Mouse (Mus musculus): ENCODE data around the gene Hunk. TPM values are rescaled to one million over a fixed set of nuclear protein-coding genes. Genes with fewer than 3 reads are reported as not detected.

Hunk gene
- total RNA-seq, 2 experiments from 2014 or later = 3.0 to 4.1 TPM

- intact Hi-C loops (cut with DNase I) = no loop called here
- DNase-seq = no peak
These were observed 42.2 kb downstream of the Hunk start for GRCm38 (mm10) chr16:90427838-90428630.

DNA sequence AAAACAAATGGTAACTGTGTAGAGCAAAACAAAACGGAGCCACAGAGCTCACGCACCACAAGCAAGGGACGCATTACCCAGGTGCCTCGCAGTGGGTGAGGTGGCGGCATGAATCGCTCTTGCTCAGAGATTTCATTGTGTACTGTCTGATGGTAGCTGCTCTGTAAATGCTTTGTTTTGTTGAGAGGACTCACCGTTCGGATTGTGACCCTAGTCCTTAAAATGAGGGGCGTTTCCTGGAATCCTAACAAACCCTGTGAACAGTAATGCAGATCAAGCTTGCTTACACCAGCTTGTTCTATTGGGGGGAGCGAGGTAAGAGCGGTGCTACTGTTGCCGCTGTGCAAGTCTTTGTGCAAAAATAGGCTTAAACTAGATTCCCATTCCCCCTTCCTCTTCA, 47.7 kb downstream of the Hunk start:
- no peak for DNase-seq
- intact Hi-C loops (cut with DNase I) = no loop called here

- no peak for DNase-seq
- intact Hi-C loops (cut with DNase I) = no loop called here
These were observed 49.4 kb downstream of the Hunk start for GRCm38 (mm10) chr16:90435231-90435630.

- no peak for DNase-seq
- intact Hi-C loops (cut with DNase I) = no loop called here
These were observed 51.5 kb downstream of the Hunk start for GRCm38 (mm10) chr16:90437276-90437675.

- intact Hi-C loops (cut with DNase I) = no loop called here
- DNase-seq = no peak
These were observed 53.7 kb downstream of the Hunk start for GRCm38 (mm10) chr16:90439493-90439892.

- DNase-seq = no peak
- intact Hi-C loops (cut with DNase I) = no loop called here
These were observed 54.8 kb downstream of the Hunk start for GRCm38 (mm10) chr16:90440654-90441053.

- DNase-seq = no peak
- intact Hi-C loops (cut with DNase I) = no loop called here
These were observed 57.2 kb downstream of the Hunk start for GRCm38 (mm10) chr16:90442991-90443390.

DNA sequence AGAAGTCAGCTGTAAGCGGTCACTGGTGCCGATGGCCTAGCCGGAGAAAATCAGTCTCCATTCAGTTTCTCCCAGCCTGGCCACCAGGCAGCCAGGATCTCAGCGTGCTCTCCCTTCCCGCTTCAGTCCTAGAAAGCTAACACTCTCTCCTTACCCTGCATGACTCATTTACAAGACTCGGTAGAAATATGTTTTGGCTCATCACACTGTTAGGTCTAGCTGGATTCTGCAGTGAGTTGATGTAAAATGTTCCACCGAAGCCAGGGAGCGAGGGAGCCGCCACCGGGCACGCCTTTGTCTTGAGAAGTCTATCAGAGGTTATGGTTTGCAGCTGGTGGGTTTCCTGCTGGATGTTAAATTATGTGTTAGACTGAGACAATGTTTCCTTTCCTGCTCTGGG, 67.4 kb downstream of the Hunk start:
- intact Hi-C loops (cut with DNase I) = no loop called here
- DNase-seq = peak; percentile 72 to 75

GRCm38 (mm10) chr16:90456495-90457125, 70.8 kb downstream of the Hunk start:
- no peak for DNase-seq
- intact Hi-C loops (cut with DNase I) = no loop called here

- DNase-seq = peak; percentile 46 to 47
- intact Hi-C loops (cut with DNase I) = no loop called here
These were observed 73.2 kb downstream of the Hunk start for GRCm38 (mm10) chr16:90458899-90459610.

- peak; percentile 37 to 47 for DNase-seq
These were observed 75.6 kb downstream of the Hunk start for GRCm38 (mm10) chr16:90461304-90461905.

DNA sequence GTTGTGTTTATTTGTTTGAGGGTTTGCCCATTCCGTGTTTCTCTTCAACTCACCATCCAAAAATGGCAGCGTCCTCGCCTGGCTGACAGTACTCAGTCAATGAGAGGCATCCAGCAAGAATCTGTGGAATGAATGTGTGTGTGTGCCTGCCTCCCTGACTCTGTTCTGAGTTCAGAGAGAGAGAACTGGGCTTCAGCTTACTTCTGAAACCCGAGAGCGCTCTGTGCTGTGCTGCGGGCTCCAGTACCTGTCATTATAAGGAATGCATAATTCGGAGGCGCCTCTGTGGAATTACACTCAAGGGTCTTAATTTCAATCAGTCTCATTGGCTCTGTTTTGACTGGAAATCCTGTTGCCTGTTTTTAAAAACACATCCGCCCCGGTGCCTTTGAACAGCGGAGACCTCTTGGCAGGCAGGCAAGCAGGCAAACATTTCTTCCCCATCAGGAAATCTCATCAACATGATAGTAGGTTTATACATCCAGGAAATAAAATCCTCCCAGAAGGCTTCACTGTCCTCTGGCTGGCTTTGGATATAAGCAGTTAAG, 77.0 kb downstream of the Hunk start:
- peak in 1 of 2 experiments; percentile 35 for DNase-seq
- intact Hi-C loops (cut with DNase I) = loop anchor here (5.0 kb wide), 1 partner anchor 76 kb away; the partner anchor contains the start of gene Hunk

More at GRCm38 (mm10) chr16:90461304-90461905, 75.6 kb downstream of the Hunk start:
- intact Hi-C loops (cut with DNase I) = loop anchor here (5.0 kb wide), 1 partner anchor 74 kb away; the partner anchor contains the start of gene Hunk

DNA sequence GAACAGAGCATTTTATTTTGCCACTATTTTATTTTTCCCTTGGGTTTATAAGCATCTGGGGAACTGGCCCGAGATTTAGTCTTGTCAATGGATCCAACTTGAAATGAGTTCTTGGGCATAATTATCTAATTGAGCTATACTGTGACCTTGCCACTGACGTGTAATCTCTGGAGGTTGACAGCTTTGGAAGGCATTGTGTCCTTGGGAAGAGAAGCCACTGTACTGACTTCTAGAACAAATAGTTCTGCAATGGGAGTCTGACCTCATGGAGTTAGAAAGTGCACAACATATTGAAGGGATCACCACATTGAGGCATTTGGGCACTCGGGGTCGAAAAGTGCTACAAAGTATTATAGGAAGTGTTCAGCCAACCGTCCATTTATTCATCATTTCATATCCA, 79.3 kb downstream of the Hunk start:
- intact Hi-C loops (cut with DNase I) = no loop called here

DNA sequence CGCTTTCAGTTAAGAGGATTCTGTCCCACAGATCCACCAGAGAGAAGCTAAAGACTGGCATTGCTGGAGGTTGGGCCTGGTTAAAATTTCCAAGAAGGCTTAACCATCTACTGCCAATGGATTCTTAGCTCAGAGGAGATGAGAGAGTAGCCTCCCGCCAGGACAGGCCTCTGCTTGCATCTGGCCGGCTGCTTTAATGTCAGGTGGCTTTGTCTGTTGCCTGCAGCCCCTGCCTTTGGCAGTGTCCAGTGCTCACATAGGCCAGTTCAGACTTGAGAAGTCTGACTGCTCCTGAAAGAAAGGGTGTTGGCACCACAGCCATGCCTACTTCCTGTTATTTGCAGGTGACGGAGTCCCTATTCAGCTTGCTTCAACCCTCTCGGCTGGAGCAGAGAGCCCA, 82.5 kb downstream of the Hunk start:
- DNase-seq = no peak
- intact Hi-C loops (cut with DNase I) = no loop called here

More for the DNA sequence above, 79.3 kb downstream of the Hunk start:
- no peak for DNase-seq

GRCm38 (mm10) chr16:90475701-90476229, 90.0 kb downstream of the Hunk start:
- intact Hi-C loops (cut with DNase I) = no loop called here
- DNase-seq = no peak

- intact Hi-C loops (cut with DNase I) = no loop called here
- no peak for DNase-seq
These were observed 95.8 kb downstream of the Hunk start for GRCm38 (mm10) chr16:90481612-90482011.

DNA sequence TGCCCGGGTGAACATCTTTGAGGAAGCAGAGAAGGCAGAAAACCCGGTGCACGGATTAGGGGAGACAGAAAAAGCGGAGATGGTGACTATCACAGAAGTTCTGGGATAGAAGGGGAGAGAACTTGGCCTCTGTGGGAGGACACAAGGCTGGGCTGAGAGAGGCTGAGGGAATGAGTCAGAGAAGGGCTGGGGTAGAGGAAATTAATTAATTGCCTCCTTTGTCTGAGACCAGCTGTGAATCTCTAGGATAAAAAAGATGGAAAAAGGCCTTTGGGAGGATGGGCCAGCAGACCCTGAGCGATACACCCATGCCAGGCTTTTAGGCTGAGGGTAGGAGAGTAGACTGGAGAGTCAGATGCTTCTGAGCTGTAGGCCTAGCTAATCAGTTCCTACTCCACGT, 97.5 kb downstream of the Hunk start:
- peak in 1 of 2 experiments; percentile 16 for DNase-seq
- intact Hi-C loops (cut with DNase I) = no loop called here

DNA sequence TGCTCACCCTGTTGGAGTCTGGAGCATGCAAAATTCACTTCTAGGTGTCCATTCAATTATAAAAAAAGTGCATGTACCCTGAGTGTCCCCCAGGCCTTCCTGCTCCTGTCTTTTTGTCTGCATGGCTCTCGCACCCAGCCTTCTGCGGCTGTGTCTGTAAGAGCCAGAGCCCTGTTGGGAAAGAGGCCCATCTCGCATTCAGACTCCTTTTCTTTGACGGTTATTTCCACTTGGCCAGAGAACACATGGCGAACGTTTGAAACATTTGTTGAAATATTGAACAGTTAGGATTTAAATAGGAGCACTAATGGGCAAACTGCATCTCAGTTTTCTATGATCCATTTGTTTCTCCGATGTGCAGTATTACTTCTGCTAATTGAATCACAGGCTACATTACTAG, 99.3 kb downstream of the Hunk start:
- no peak for DNase-seq
- intact Hi-C loops (cut with DNase I) = no loop called here

- DNase-seq = no peak
These were observed 99.8 kb downstream of the Hunk start for GRCm38 (mm10) chr16:90485599-90485998.

GRCm38 (mm10) chr16:90490066-90490465, 104.3 kb downstream of the Hunk start:
- DNase-seq = peak in 1 of 2 experiments; percentile 16
- intact Hi-C loops (cut with DNase I) = no loop called here

More at GRCm38 (mm10) chr16:90485599-90485998, 99.8 kb downstream of the Hunk start:
- intact Hi-C loops (cut with DNase I) = no loop called here
